Mouse (Mus musculus) granulocyte monocyte progenitor cell, adult 5-6 weeks (primary cell): ENCODE results near the gene Tnip1. TPM values are rescaled to one million over a fixed set of nuclear protein-coding genes. Genes with fewer than 3 reads are reported as not detected.

Experiments used
- ATAC-seq: replicated peaks from 2 replicates; pipeline ENCODE4 v1.8.0; 2016; ENCODE audit warnings: mild to moderate bottlenecking, moderate TSS enrichment, inconsistent platforms; ENCODE audit not compliant: poor library complexity, severe bottlenecking
- total RNA-seq, 2 experiments: library from RNA; stranded (forward) in 1 of 2; stranded (reverse) in 1 of 2; fragments of 200-712, 200-1000 nt in 1 of 2; fragments of >200 nt in 1 of 2; fragmentation: Nextera tagmentation in 1 of 2; gene quantifications; 2 replicates each; pipeline ENCODE4 v1.2.3; 2014 to 2017

Gene Tnip1
- total RNA-seq (2014; fragmentation: Nextera tagmentation) (27.7 and 48.9 TPM in 2 replicates), total RNA-seq (2017) (25.3 and 28.0 TPM in 2 replicates)

- peak; percentile 52 for ATAC-seq
Measured at GRCm38 (mm10) chr11:54962810-54963209, at the start of gene Tnip1. TSS of gene Tnip1 (minus strand) at chr11:54962917.

GRCm38 (mm10) chr11:55011440-55011839 is 48.7 kb upstream of the Tnip1 start:
- ATAC-seq, result no peak

GRCm38 (mm10) chr11:55008230-55008629 is 45.5 kb upstream of the Tnip1 start:
- peak; percentile 71 for ATAC-seq

GRCm38 (mm10) chr11:55005684-55006083 is 43.0 kb upstream of the Tnip1 start:
- ATAC-seq, result no peak

GRCm38 (mm10) chr11:55004970-55005502 is 42.3 kb upstream of the Tnip1 start:
- ATAC-seq, result no peak

- ATAC-seq, result no peak
Measured at GRCm38 (mm10) chr11:54998708-54999107, 36.0 kb upstream of the Tnip1 start.

- ATAC-seq, result peak; percentile 99
Measured at GRCm38 (mm10) chr11:54998284-54998683, 35.6 kb upstream of the Tnip1 start.

GRCm38 (mm10) chr11:54996176-54996575 is 33.5 kb upstream of the Tnip1 start:
- no peak for ATAC-seq

- ATAC-seq, result peak; percentile 84
Measured at GRCm38 (mm10) chr11:54989920-54990319, 27.2 kb upstream of the Tnip1 start.

GRCm38 (mm10) chr11:54988754-54989349 is 26.1 kb upstream of the Tnip1 start:
- peak; percentile 65 for ATAC-seq

- no peak for ATAC-seq
Measured at GRCm38 (mm10) chr11:54987974-54988373, 25.3 kb upstream of the Tnip1 start.

GRCm38 (mm10) chr11:54985086-54985485 is 22.4 kb upstream of the Tnip1 start:
- no peak for ATAC-seq

GRCm38 (mm10) chr11:54984581-54984980 is 21.9 kb upstream of the Tnip1 start:
- no peak for ATAC-seq

- ATAC-seq, result 0 out of 2 replicates have a peak, but pooled peaks have one; percentile 35
Measured at GRCm38 (mm10) chr11:54984085-54984484, 21.4 kb upstream of the Tnip1 start.

- ATAC-seq, result no peak
Measured at GRCm38 (mm10) chr11:54982520-54982919, 19.8 kb upstream of the Tnip1 start.

- no peak for ATAC-seq
Measured at GRCm38 (mm10) chr11:54981630-54982029, 18.9 kb upstream of the Tnip1 start.

GRCm38 (mm10) chr11:54977385-54977937 is 14.7 kb upstream of the Tnip1 start:
- ATAC-seq, result no peak

GRCm38 (mm10) chr11:54976351-54976750 is 13.6 kb upstream of the Tnip1 start:
- no peak for ATAC-seq

- peak; percentile 75 for ATAC-seq
Measured at GRCm38 (mm10) chr11:54975756-54976155, 13.0 kb upstream of the Tnip1 start.

GRCm38 (mm10) chr11:54975340-54975739 is 12.6 kb upstream of the Tnip1 start:
- peak; percentile 42 for ATAC-seq

- ATAC-seq, result no peak
Measured at GRCm38 (mm10) chr11:54974639-54975038, 11.9 kb upstream of the Tnip1 start.
